Mouse (Mus musculus) embryonic facial prominence, embryonic 11.5 days (tissue): ENCODE results near the gene Rnd1. TPM values are rescaled to one million over a fixed set of nuclear protein-coding genes. Genes with fewer than 3 reads are reported as not detected.

Source experiments
- ATAC-seq: fragments of 200-750 bp; cut with Nextera tagmentation; replicated peaks from 2 replicates; pipeline ENCODE4 v1.8.0; 2017; ENCODE audit warnings: low read depth; ENCODE audit not compliant: insufficient number of reproducible peaks, low FRiP score, low TSS enrichment
- DNase-seq: peaks from one replicate; pipeline ENCODE4 v3.0.0-alpha.2; 2015; ENCODE audit warnings: low spot score
- H3K27ac ChIP-seq: fragments of 300-500 bp; sonication (generic); replicated peaks from 2 replicates; pipeline ENCODE4 v1.5.1; 2014; ENCODE audit warnings: mild to moderate bottlenecking, low read depth, low read length, control low read depth
- H3K27me3 ChIP-seq: fragments of 300-500 bp; sonication (generic); 2 replicates; pipeline ENCODE4 v1.6.1; 2014; ENCODE audit warnings: mild to moderate bottlenecking, low read length, moderate library complexity, mixed read lengths; ENCODE audit not compliant: control insufficient read depth, insufficient read depth
- H3K36me3 ChIP-seq: fragments of 300-500 bp; sonication (generic); replicated peaks from 2 replicates; pipeline ENCODE4 v1.6.1; 2014; ENCODE audit warnings: low read depth, mild to moderate bottlenecking, low read length, moderate library complexity, mixed read lengths; ENCODE audit not compliant: control insufficient read depth, insufficient read depth
- H3K4me1 ChIP-seq: fragments of 300-500 bp; sonication (generic); 2 replicates; pipeline ENCODE4 v1.6.1; 2014; ENCODE audit warnings: low read length, mixed read lengths; ENCODE audit not compliant: control insufficient read depth, insufficient read depth
- H3K4me2 ChIP-seq: fragments of 300-500 bp; sonication (generic); 2 replicates; pipeline ENCODE4 v1.6.1; 2014; ENCODE audit warnings: low read depth, mild to moderate bottlenecking, control low read depth, low read length, moderate library complexity
- H3K4me3 ChIP-seq: fragments of 300-500 bp; sonication (generic); 2 replicates; pipeline ENCODE4 v1.5.1; 2014; ENCODE audit warnings: low read depth, low read length, control low read depth
- H3K9ac ChIP-seq: fragments of 300-500 bp; sonication (generic); replicated peaks from 2 replicates; pipeline ENCODE4 v1.6.1; 2014; ENCODE audit warnings: mild to moderate bottlenecking, control low read depth, low read length
- H3K9me3 ChIP-seq: fragments of 300-500 bp; sonication (generic); replicated peaks from 2 replicates; pipeline ENCODE4 v1.6.1; 2016; ENCODE audit warnings: mild to moderate bottlenecking, low read length, inconsistent platforms, mixed read lengths; ENCODE audit not compliant: control insufficient read depth
- WGBS: fragments of 180-500 bp; shearing (Covaris S2); extraction: QIAGEN DNeasy Blood & Tissue Kit; methylation state at CpG from one replicate; pipeline ENCODE4 v1.1.7; 2014; 5-methylcytosine and 5-hydroxymethylcytosine counted together
- polyA plus RNA-seq: library from polyadenylated mRNA; unstranded; fragments of >200 nt; fragmentation: Nextera tagmentation; extraction: Ambion mirVana; gene quantifications from 2 replicates; pipeline ENCODE4 v1.2.1, GENCODE M21; 2014

Rnd1 gene
- polyA plus RNA-seq, 1 experiment from 2014 or later, result 0.63 TPM

DNA sequence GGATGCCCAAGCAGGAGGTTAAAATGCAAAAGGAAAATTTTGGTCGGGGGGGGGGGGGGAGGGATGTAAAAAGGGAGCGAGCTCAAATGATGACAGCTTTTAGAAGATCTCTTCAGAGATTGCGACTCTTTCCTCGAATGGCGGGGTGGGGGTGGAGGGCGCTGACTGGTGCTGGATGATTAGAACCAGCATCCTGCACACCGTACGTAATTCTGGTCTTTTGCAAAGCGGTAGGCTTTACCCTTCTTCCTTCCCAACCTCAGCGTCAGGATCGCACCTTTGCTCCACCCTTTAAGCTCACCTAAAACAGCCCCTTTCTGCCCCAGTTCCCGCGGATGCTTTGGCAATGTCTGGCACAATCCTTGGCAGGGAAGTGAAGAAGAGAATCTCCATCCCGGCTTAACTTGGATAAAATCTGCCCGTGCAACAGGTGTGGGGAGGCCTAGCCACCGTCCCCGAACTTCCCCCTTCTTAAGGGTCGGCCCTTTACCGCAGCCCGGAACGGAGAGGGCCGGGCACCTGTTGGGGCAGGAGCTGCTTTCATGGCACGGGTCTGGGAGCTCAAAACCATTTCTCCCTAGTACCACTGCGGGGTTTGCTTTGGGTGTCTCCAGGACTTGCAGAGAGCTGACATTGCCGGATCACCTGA is 43.3 kb downstream of the Rnd1 start:
- no peak for DNase-seq
- no peaks in the 10 kb centered on the region for H3K9me3 ChIP-seq
- H3K4me1 ChIP-seq, result peaks cover 10% of the 10 kb centered on the region
- peak overlapping the region; percentile 86 for H3K27ac ChIP-seq
- no peaks in the 10 kb centered on the region for H3K36me3 ChIP-seq
- peak overlapping the region; percentile 99 for H3K4me2 ChIP-seq
- 1% methylated on average over 25 of the region's 25 CpGs for WGBS
- peaks cover 19% of the 10 kb centered on the region for H3K27me3 ChIP-seq
- H3K4me3 ChIP-seq, result peak overlapping the region; percentile 75
- no peak for ATAC-seq
- H3K9ac ChIP-seq, result peak overlapping the region; percentile 83

DNA sequence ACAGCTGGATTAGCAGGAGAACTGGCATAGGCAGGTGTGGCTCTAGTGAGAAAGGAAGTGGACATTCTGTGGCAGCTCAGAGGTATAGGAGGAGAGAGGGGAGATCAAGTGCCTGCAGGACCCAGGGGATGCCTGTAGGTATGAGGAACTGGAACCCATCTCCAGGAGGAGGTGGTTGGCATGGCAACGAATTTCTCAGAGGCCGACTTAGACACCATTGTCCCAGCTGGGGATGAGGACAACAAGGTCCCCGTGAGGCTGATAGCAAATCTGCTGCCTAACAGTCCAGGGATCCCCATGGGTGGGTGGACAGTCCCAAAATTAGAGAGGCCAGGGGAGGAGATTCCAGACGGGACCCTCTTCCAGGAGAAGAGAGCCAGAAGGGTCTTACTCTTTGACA is 44.3 kb downstream of the Rnd1 start:
- Histone ChIP-seq H3K27me3 (peaks cover 22% of the 10 kb centered on the region), H3K4me2 (peak overlapping the region; percentile 99), H3K4me1 (peaks cover 12% of the 10 kb centered on the region), H3K27ac (no peak overlapping the region), H3K4me3 (peak overlapping the region; percentile 75), H3K9me3 (no peaks in the 10 kb centered on the region), H3K9ac (no peak overlapping the region; the same call in none of the 2 replicates), H3K36me3 (no peaks in the 10 kb centered on the region)
- 1% methylated on average over 4 of the region's 4 CpGs for WGBS
- DNase-seq, result peak; percentile 47
- ATAC-seq, result no peak

DNA sequence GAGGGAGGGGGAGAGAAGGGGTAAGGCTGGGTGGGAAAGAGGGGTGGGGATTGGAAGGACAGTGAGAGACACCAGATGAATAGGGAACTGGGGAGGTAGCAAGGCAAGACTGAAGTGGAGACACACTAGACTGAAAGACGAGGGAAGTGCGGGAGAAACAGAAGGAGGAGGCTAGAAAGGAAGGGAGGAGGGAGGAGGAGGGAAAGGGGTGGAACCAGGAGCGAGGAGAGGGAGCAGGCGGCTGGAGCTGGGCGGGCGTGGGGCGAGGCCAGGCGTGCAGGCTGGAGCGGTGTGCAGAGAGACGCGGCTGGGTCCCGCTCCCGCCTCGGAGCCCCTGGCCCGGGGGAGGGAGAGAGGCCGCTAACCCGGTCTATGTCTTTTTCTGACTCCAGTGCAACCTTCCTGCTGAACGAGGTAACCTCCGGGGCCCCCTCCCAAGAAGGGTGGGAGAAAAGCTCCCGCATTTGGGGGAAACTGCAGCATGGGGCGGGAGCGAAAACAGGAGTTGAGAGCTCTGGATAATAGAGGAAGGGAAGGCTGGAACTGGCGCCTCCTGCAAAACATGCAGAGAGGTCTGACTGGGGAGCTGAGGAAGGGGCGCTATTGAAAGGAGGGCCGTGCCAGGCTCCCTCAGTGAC is 45.0 kb downstream of the Rnd1 start:
- peak; percentile 61 for ATAC-seq
- H3K4me2 ChIP-seq, result peak overlapping the region; percentile 99
- H3K4me1 ChIP-seq, result peaks cover 12% of the 10 kb centered on the region
- DNase-seq, result peak; percentile 79
- H3K36me3 ChIP-seq, result no peaks in the 10 kb centered on the region
- H3K9ac ChIP-seq, result peak overlapping the region; percentile 52
- peak overlapping the region; percentile 38; the same call in 1 of the 2 replicates for H3K27ac ChIP-seq
- H3K4me3 ChIP-seq, result peak overlapping the region; percentile 75
- H3K27me3 ChIP-seq, result peaks cover 22% of the 10 kb centered on the region
- WGBS, result under 1% methylated on average over 25 of the region's 25 CpGs
- H3K9me3 ChIP-seq, result no peaks in the 10 kb centered on the region

DNA sequence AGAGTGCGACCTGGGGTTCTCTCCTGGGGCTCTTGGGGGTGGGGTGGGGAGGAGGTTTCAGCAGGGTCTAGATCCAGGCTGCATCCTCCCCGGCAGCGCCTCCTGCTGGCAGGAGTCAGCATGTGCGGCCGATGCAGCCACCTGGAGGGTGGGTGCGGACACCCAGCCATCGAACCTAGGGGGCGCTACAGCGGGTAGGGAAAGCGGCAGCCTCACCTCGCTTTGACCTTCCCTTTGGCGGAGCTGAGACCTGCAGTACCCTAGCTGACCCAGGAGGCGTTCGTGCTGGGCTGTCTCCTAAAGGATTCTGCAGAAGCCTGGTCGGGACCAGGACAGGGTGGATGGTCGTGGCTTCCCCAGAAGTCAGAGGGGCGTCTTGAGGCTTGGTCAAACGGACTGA is 45.8 kb downstream of the Rnd1 start:
- under 1% methylated on average over 18 of the region's 18 CpGs for WGBS
- Histone ChIP-seq H3K4me3 (peak overlapping the region; percentile 75; the same call in 1 of the 2 replicates), H3K4me2 (peak overlapping the region; percentile 99), H3K27me3 (peaks cover 20% of the 10 kb centered on the region), H3K9ac (peak overlapping the region; percentile 52), H3K4me1 (peaks cover 12% of the 10 kb centered on the region), H3K36me3 (no peaks in the 10 kb centered on the region), H3K27ac (no peak overlapping the region), H3K9me3 (no peaks in the 10 kb centered on the region)
- DNase-seq (peak; percentile 88), ATAC-seq (0 out of 2 replicates have a peak, but pooled peaks have one; percentile 11)

DNA sequence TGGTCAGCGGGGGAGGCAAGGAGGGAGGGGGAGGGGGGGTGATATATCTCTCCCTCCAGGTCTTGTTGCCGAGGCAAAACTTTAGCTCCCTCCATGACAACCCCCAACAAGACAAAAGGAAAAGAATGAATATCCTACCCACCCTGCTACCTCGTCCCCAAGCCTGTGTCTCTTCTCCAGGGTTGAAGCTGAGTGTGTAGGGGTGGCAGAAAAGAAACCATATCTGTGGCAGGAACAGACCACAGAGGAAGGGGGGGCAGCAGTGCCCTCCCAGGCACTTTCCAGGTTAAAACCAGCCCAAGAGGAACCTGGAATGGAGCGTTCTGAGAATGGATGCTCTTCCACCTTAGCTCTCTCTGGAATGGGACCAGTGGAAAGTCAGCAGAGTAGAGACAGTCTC is 46.7 kb downstream of the Rnd1 start, which contains the start of gene Cacnb3:
Gene Cacnb3, plus strand, starts transcription at position 301 of the 400 bp plus-strand sequence.
- Histone ChIP-seq H3K27me3 (peaks cover 17% of the 10 kb centered on the region), H3K4me2 (peak within 1 kb of the TSS; percentile 99), H3K27ac (no peak within 1 kb of the TSS), H3K9me3 (no peaks in the 10 kb centered on the region), H3K36me3 (no peaks in the 10 kb centered on the region), H3K9ac (peak within 1 kb of the TSS; percentile 52), H3K4me1 (peaks cover 7% of the 10 kb centered on the region), H3K4me3 (peak within 1 kb of the TSS; percentile 75; the same call in 1 of the 2 replicates)
- 30% methylated on average over 4 of the region's 4 CpGs for WGBS
- no peak for DNase-seq
- no peak for ATAC-seq

DNA sequence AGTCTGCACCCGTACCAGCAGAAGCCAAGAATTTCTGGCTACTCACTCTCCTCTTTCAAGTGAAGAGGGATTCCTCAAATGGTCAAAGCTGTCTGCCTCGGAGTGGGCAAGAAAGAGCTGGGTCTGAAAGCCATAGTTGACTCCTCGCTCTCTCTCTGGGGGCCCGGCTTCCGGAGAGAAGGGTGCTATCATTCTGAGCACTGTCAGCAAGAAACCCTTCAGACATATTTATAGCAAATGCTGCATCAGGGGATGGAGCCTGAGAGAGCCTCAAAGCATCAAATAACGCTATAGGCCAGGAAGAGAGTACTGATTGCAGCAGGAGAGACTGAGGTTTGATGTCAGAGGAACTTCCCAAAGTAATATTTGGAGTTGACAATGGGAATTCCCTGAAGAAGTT is 47.8 kb downstream of the Rnd1 start:
- peaks cover 7% of the 10 kb centered on the region for H3K4me1 ChIP-seq
- H3K36me3 ChIP-seq, result no peaks in the 10 kb centered on the region
- no peaks in the 10 kb centered on the region for H3K9me3 ChIP-seq
- WGBS, result 56% methylated on average over 6 of the region's 6 CpGs
- ATAC-seq (no peak), DNase-seq (no peak)
- H3K9ac ChIP-seq, result peak overlapping the region; percentile 25; the same call in 1 of the 2 replicates
- H3K27me3 ChIP-seq, result peaks cover 17% of the 10 kb centered on the region
- no peak overlapping the region for H3K4me2 ChIP-seq
- no peak overlapping the region for H3K27ac ChIP-seq
- H3K4me3 ChIP-seq, result no peak overlapping the region

DNA sequence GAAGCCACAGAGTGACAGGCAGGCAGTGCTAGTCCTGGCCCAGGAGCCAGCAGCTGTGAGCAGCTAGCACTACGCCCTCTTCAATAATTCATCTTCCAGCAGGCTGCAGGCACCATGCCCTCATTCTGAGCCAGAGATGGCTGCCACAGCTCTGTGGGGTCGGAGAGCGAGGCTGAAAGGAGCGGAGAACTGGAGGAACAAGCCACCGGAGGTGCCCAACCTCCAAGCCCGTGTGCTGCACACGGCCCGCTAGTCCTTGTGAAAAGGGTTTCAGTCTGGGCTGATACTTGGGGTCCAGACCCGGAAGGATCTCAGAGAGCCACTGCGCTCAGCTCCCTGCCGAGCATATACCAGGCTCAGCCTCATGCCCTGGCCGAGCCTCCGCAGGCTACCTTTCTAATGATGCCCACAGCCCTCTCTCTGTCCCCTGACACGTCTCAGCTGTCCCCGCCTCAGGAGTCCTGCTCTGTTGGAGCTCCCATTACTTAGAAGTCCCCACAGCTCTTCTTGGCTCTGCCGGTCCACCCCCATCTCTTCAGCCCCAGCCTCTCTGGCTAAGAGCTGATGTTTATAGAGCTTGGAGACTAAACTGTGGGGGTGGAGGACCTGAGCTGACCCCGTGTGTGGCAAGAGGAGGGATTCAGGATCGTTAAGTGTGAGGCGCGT is 48.5 kb downstream of the Rnd1 start:
- H3K4me1 ChIP-seq, result peaks cover 3% of the 10 kb centered on the region; the same call in 1 of the 2 replicates
- ATAC-seq (no peak), DNase-seq (peak; percentile 65)
- WGBS, result 10% methylated on average over 20 of the region's 20 CpGs
- no peaks in the 10 kb centered on the region for H3K9me3 ChIP-seq
- H3K9ac ChIP-seq, result peak overlapping the region; percentile 52
- no peaks in the 10 kb centered on the region for H3K36me3 ChIP-seq
- H3K4me3 ChIP-seq, result no peak overlapping the region
- peak overlapping the region; percentile 22; the same call in 1 of the 2 replicates for H3K4me2 ChIP-seq
- no peak overlapping the region for H3K27ac ChIP-seq
- peaks cover 12% of the 10 kb centered on the region for H3K27me3 ChIP-seq
